Mouse (Mus musculus) C2C12 (cell line): ENCODE measurements around the gene Mastl.

Experiments
- CTCF ChIP-seq: IDR thresholded peaks from one replicate; pipeline ENCODE4 v1.5.1; 2011; ENCODE audit not compliant: control insufficient read depth, insufficient read depth, insufficient read length
- USF1 ChIP-seq: IDR thresholded peaks from one replicate; pipeline ENCODE4 v1.6.1; 2011; ENCODE audit warnings: low read depth, mild to moderate bottlenecking, control low read depth, moderate library complexity

DNA sequence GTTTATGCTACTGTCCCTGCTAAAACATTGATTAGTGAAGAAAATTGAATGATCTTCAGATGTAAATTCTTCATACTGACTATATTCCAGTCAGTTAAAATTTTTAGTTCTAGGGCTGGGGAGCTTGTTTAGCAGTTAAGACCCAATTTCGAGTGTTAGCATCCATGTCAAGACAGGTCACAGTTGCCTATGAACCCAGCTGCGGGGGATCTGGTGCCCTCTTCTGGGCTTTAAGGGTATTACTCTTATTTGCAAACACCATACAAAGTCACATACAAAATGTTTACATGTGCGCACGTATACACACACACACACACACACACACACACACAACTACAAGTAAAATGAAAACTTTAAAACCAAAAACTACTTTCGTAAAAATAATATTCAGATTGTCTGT is 63.6 kb downstream of the Mastl start:
- no peak for TF ChIP-seq CTCF
- no peak for TF ChIP-seq USF1
